Mouse (Mus musculus) natural killer cell, adult 2 months (primary cell): ENCODE data around the gene Tlx2.

ENCODE experiments used
- DNase-seq, 2 experiments: peaks; one replicate each; pipeline ENCODE4 v3.0.0; 2022; ENCODE audit warnings: low spot score in 2 of 2

Gene Tlx2

DNA sequence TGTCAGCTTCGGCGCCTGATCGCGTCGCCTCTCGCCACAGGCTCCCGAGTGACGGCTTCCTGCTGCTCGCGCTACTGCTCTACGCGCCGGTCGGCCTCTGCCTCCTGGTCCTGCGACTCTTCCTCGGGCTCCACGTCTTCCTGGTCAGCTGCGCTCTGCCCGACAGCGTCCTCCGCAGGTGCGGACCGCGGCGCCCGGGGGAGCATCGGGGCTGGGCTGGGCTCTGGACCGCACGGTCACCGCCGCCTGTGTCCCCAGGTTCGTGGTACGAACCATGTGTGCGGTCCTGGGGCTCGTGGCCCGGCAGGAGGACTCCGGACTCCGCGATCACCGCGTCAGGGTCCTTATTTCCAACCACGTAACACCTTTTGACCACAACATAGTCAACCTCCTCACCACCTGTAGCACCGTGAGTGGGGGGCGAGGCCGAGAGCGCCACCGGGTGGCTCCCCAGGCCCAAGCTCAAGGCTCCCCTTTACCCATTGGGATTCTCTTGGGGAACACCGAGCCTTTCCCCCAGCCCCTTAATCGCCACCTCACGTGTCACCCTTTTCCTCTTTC is 15.1 kb downstream of the Tlx2 start, which contains the start of gene Htra2:
Gene Htra2 (minus strand): TSS at position 403 of the 561 bp plus-strand sequence.
- DNase-seq: no peak

DNA sequence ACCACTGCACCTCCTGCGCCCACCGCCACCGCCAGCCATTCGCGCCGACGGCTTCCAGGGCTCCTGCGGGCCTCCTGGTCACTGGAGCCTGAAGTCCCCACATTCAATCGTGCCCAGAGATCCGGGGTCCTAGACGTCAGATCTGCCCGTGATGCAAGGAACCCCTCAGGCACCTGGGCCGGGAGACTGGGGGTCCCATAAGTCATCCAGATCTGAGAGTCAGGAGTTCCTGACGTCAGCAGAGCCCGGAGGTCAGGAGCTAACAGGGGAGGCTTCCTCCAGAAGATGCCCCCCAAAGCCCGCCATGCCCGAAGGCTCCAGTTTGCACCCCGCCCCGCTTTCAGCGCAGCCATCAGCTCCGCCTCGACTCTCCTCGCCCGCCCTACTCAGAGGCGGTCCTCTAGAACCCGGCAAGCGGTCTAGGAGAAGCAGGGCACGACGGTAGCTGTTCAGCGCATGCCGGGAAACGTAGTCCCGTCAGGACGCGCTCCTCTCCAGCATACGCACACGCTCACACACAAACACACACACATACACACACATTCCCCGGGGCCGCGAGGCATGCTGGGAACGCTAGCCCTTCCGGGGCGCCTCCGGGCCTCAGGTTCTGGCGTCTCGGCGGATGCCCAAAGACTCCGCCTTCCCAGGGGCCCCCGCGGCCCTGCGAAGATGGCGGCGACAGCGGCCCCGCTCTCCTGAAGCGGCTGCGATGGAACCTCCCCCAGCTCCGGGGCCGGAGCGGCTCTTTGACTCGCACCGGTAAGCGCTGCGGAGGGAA is 15.8 kb downstream of the Tlx2 start, which contains the start of gene Aup1:
Gene Aup1 (plus strand): TSS at position 448 of the 778 bp plus-strand sequence.
- peak; percentile 93 to 96 for DNase-seq

DNA sequence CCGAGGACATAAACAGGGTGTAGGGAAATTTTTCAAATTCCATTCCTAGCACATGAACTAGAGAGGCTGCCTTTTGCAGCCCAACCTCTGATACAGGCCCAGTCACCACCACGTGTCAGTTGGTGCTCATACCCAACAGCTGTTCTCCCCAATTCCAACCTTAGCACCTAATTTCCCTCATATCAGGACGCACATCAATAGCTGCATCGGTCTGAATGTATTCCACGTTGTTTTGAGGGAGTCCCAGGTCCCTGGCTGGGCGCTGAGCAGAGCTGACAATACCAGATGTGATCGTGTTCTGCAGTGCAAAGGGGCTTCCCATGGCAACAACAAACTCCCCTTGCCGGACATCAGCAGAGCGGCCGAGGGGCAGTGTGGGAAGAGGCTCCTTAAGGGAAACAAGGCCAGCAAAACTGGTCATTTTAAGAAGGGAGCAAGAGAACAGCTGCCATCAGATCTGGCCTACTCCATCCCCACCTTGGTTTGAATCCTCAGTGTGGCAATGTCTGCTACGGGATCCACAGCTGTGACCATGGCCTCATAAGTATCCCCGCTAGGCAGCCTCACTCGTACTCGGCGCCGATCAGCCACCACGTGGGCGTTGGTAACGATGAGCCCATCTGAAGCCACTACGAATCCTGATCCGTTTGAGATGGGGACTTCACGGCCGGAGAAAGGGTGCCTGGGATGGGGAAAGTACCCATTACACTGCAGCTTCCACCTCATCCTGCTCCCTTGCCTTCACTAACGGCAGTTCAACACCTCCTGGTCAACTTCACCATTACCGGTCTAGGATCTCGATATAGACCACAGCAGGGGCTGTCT is 16.7 kb downstream of the Tlx2 start:
- peak in 1 of 2 experiments; percentile 28 for DNase-seq

DNA sequence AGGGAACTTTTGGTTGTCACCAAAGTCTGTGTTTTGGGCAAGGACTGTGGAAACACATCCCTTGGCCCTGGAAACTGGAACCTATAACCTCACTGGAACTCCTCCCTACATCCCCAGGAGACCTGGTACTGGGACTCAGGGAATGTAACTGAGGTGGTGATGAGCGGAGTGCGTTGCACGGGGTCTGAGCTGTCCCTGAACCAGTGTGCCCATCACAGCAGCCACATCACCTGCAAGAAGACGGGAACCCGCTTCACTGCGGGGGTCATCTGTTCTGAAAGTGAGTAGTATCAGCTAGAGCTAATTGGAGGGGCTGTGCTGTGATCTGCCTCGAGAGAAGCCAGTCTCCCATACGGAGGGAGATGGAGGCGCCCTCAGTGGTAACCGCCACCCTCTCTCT is 20.7 kb downstream of the Tlx2 start:
- DNase-seq: no peak

DNA sequence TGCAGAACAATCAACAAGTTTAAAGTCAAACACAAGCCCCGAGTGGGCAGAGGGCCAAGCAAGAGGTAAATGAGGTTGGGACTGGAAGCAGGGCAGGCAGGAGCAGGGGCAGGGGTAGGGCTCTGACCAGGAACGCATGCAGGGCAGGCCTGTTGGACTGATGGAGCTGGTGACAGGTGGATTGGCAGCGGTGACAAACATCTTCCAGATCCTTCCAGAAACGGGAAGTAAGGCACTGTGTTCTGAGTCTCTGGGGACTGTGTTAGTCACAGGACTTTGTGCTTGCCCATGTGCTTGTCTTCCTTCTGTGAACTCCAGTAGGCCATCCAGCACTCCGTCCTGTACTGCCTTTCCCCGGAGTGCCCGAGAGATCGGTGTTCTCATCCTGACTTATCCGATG is 25.4 kb downstream of the Tlx2 start:
- DNase-seq: peak in 1 of 2 experiments; percentile 51

DNA sequence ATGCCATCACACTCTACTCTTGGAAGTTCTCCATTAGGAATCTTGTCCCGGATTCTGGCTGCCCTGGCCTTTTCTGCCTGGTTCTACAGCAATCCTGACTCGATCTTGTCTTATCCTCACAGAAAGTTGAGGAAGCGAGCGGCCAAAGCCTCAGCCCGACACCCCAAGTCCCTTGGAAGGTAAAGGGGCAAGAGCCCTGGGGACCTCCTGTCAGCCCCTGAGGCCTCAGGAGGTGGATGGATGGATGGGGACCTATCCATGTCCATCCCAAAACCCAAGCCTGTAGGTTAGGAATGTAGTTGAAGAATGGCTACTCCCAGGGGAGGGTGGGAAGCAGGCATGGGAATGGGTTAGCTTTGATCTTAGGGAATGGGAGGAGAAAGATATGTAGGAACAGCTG is 26.1 kb downstream of the Tlx2 start:
- no peak for DNase-seq

DNA sequence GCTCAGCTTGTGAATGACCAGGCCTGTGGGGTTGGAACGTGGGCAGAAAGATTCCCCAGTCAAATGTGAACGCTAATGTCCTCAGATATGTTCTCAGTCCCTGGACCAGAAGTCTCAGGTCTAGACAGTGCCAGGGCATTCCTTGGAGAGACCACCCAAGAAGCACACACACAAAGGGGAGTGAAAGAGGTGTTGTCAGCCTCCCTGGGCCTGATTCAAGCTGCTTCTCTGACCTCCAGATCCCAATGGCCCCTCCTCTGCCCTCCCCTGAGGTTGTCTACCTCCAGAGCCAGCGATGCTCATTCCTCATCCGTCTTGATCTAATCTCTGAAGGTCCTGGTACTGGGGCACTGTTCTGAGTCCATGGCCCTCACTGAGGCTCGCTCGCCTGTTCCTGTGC is 26.5 kb downstream of the Tlx2 start:
- DNase-seq: no peak

DNA sequence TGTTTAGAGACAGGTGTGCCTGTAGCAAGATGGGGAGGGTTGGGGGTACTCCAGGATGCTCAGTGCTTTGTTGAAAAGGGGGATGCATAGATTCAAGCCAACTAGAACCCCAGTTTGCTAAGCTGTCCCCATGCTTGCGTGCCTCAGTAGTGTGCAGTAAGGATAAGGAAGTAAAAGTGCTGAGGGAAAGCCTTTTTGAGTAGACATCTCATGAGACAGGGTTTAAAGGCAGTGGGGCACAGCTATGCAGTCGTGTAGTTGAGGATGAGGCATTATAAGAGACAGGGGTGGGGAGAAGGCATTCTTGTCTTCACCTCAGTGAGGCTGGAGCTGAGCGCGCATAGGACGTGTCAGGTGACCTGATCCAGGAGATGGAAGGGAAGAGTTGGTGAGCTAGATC is 29.5 kb downstream of the Tlx2 start:
- no peak for DNase-seq

DNA sequence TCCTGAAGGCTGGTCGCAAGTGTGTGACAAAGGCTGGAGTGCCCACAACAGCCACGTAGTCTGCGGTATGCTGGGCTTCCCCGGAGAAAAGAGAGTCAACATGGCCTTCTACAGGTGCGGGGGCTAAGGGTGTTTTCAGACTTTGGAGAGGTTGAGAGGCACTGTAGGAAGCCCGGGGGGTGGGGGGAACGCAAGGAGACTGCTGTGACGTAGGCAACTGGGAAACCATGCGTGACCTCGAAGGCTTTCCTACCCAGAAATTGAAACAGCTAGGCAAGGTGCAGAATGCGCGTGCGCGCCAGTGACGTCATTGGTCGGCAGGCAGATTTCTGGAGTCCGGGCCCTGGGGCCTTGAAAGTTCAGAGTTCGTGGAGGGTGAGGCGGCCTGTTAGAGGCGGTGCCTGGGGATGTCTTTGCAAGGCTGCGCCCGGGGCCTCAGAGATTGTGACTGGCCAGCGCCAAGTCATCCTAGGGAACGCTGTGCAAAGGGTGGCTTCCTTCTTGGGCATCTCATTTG is 31.5 kb downstream of the Tlx2 start:
- DNase-seq: peak; percentile 94 to 95

DNA sequence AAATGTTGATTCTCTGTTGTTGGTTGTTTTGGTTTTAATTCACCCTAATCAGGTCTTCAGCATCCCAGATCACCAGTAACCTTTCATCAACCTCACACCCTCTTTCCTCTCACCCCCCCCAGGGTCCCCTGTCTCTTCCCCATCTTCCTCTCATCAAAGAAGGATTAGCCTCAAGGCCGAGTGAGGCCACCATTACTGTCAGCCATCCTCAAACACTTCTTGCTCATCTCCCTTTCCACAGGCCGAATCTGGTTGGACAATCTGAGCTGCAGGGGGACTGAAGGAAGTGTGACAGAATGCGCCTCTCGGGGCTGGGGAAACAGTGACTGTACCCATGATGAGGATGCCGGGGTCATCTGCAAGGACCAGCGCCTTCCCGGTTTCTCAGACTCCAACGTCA is 32.9 kb downstream of the Tlx2 start:
- no peak for DNase-seq

DNA sequence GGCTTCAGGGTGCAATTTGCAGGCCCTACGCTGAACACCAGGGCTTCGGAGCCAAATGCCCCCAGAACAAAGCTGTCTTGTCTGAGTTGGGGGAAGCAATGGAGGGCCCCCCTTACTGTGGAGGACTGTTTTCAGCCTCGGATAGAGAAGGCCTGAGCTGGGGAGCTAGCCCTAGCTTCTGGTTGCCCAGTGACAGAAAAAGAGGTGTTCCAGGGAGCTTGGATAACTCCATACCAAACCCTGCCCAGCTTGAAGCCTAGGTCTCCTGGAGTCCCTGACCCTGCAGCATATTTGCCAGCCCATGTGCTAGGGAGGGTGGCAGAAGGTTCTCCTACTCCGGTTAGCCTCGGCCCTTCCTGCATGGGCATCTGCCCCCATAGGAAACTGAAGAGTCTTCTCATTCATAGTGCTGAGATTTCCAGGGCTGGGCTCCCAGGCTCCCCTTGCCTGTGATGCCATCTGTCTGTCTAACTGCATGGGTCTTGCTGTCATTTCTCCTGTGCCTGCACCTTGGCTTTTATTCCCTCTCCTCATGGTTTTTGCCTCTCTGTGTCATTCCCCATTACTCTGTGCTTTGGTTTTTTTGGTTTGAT is 35.5 kb downstream of the Tlx2 start:
- DNase-seq: no peak

DNA sequence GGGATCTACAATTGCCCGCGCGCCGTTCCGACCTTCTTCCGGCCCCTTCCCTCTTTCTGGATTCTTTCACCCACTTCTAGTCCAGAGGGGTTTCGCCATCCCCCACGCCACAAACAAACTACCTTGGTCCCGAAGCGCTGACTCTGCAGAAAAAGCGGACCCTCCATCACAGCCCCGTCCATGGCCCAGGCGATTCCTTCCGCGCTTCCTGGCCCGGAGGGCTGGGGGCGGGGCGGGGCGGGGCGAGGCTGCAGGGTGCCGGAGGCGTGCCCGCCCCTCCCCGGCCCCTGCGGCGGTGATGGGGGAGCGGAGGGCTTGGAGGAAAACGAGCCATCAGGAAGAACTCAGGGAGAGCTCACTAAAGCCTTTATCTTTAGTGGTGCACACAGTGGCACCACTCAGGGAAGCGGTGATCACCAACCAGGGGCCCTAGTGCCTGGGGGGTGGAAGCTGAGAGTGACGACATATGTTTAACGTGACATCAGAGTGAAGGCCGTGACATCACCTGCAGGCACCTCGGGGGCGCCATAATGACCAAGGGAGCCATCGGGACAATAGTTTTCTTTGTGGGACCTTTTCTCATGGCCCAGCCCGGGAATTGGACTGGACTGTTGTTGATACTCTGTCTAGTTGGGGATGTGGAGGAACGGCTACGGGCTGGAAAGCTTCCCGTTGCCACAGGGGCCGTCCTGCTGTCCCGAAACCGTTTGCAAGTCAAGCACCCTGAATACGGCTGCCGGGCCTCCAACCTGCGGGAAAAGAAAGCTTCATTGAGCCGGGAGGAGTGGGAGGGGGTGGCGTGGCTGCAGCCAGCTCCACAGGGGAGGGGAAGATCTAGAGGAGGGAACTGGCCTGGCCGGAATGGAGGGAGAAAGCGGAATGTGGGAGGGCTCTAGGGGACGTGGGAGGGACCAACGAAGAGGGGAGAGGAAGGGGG is 36.6 kb downstream of the Tlx2 start, which contains the start of the genes Dok1 and Loxl3:
Gene Dok1 (minus strand): TSS at position 223 of the 937 bp plus-strand sequence.
Gene Loxl3 (plus strand): TSS at position 925 of the 937 bp plus-strand sequence.
- peak; percentile 60 to 70 for DNase-seq

DNA sequence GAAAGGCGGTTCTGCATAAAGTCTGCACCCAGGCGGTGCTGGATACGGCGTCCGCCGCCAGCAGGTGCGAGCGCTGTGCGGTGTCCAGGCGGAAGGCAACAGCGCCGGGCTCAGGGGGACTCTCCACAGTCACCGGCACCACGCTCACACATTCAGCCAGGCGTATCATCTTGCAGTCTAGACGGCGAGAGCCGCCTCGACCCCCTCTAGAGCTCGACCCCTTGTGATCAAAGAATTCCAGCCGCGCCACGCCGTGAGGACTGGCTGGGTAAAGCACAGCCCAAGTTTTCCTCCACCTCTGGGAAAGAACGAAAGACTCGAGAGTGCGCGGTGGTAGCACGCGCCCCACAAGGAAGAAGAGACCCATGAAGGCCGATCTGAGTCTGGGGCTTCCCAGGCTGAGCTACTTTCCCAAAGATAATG is 37.3 kb downstream of the Tlx2 start:
- peak; percentile 54 to 58 for DNase-seq

DNA sequence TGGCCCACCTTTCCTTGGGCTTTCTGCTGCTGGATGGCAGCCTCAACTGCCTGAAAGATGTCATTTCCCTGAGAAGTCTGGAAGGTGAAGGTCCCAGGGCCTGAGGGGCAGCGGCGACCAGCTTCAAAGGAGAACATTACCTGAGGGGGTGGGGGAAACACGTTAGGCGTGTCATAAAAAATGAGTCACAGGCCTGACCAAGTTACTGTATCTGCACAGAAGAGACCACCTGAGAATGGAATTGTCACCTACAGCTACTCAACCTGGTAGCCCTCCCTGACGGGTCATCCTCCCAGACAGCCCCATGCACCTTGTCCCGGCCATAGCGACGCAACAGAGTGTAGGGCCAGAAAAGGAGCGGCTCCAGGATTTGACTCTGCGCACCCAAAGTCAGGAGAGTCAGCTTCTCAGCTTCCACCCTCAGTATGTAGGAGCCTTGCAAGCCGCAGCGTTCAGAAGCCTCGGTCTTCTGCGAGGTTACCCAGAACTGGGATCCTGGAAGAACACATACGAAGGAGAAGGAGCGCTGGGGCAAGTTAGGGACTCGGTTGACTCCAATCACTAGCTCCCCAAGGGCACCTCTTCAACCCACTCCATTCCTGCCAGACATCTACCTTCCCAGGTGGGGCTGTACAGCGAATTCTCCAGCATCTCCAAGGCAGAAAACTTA is 38.0 kb downstream of the Tlx2 start:
- no peak for DNase-seq

DNA sequence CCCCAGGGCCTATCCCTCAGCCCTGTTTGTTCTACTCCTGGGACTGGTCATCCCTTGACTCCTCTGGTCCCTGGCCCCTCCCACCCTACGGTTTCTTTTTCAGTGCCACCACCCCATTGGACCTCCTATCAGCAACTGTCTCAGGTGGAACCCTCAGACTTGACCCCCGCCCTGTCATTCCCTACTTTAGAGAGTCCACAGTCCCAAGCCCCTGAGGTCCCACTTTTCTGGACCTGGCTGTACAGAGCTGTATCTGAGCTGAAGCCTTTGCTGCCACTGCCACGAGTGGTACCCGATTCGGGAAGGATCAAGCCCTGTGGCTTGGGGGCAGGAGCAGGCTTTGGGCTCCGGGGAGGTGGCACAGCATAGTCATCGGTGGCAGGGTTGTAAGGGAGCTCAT is 39.0 kb downstream of the Tlx2 start:
- DNase-seq: no peak

DNA sequence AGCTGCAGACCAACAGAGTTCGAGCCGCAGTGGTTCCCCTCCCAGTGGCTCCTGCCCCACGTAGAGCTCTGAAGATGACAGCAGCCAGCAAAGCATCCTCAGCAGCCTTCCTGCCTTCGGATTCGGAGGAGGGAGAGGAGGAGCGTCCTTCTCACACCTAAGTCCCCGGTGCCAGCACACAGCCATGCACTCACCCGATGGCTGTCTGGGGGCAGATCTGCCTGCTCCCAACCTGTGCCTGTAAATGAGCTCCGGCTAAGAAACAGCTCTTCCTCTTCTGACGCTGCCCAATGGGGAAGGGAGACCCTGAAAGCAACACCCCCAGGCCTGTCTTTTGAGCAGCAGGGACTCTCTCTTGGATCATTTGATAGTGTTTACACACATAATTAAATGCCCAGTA is 40.3 kb downstream of the Tlx2 start:
- DNase-seq: no peak

DNA sequence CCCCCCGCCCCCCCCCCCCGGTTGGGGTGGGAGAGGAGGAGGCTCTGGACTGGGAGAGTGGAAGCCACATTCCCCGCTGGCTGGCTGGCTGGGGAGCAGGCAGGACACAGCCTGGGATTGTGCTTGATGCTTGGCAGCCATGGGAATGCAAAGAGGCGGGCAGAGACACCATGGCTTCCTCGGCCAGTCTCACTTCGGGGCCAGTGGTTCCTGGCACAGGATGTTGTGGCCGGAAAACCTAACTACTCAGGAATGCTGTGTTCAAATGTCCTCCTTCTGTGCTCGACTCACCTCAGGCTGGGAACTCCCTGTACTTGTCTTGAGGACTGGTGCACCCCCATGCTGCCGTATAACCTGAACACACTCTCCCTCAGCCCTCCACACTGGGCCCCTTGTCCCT is 42.4 kb downstream of the Tlx2 start:
- DNase-seq: no peak

DNA sequence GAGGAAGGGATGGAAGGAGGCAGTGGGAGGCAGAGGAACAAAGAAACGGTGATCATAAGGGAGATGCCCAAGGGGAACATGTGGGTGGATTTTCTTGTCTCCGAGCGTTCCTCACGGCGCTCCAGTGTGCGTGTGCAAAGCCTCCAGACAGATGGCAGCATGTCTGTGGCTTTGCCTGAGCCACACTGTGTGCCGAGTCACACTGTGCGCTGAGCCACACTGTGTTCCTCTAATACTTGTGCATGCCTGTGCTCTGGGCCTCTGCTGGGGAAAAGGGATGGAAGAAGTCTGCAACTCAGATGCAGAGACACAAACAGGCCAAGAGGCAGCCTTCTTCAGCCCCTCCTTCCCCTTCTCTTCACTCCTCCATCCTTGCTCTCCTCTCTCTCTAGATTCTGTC is 42.8 kb downstream of the Tlx2 start:
- DNase-seq: no peak

DNA sequence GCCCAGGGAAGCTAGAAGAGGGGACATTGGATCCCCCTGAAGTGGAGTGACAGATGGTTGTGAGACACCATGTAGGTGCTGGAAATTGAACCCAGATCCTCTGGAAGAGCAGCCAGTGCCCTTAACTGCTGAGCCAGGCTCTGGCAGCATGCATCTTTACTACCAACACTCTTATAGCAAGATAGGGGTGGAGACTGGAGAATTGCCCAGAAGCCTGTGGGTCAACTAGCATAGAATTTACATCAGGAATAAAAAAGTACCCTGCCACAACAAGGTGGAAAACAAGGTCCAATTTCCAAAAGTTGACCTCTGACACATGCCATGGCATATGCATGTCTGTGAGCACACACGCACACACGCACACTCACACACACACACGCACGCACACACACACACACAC is 44.9 kb downstream of the Tlx2 start:
- no peak for DNase-seq

DNA sequence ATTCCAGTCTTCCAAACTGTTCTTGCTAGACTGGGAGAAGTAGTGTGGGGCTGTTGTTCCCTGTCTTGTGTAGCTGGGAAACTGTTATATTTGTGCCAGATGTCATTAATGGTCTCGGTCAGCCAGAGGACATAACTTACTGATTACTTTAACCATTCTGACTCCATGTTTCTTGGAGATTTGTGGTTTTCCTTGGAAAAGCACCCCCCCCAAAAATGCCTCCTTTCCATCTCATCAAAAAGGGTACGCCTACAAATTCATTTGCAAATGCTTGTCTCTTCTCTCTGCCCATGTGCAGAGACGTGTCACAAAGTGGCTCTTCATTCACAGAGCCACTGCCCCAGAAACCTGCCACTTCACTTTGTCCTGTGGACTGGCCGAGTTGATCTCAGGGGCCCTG is 45.7 kb downstream of the Tlx2 start:
- no peak for DNase-seq
